Mouse (Mus musculus) frontal cortex, adult 2 months (tissue): ENCODE results near the gene Nacad. TPM values are rescaled to one million over a fixed set of nuclear protein-coding genes. Genes with fewer than 3 reads are reported as not detected.

Source experiments
- polyA plus RNA-seq: library from polyadenylated mRNA; depleted of rRNA; stranded (reverse); fragments of >200 nt; gene quantifications from 2 replicates; pipeline ENCODE4 v1.2.3, GENCODE M21; 2012; rRNA removed

Nacad gene
- polyA plus RNA-seq, 1 experiment, result 64.5 TPM

Other genes with a start within 250 kb of the Nacad start
- 119 and 134 TPM in 2 replicates for gene Zmiz2, start 217.0 kb downstream of the Nacad start, polyA plus RNA-seq
- 2,434 and 2,505 TPM in 2 replicates for gene Ppia, start 190.6 kb downstream of the Nacad start, polyA plus RNA-seq
- gene H2afv, start 161.6 kb downstream of the Nacad start, polyA plus RNA-seq, result 75.0 and 80.7 TPM in 2 replicates
- 102 and 103 TPM in 2 replicates for gene Purb, start 130.1 kb downstream of the Nacad start, polyA plus RNA-seq
- 0.80 and 0.96 TPM in 2 replicates for gene Myo1g, start 85.1 kb downstream of the Nacad start, polyA plus RNA-seq
- 83.1 and 88.2 TPM in 2 replicates for gene Ccm2, start 59.2 kb downstream of the Nacad start, polyA plus RNA-seq
- 59.8 and 64.9 TPM in 2 replicates for gene Tbrg4, start 20.0 kb upstream of the Nacad start, polyA plus RNA-seq
- not detected in 2 replicates for gene Wap, start 32.6 kb upstream of the Nacad start, polyA plus RNA-seq
- 18.5 and 30.4 TPM in 2 replicates for gene Ramp3, start 52.5 kb upstream of the Nacad start, polyA plus RNA-seq
- 0.06 TPM in 1 of 2 replicates, not detected in the other for gene Gm11983, start 231.6 kb upstream of the Nacad start, polyA plus RNA-seq